Mouse (Mus musculus): ENCODE measurements around the gene Usp48. TPM values are rescaled to one million over a fixed set of nuclear protein-coding genes. Genes with fewer than 3 reads are reported as not detected.

Usp48 gene
- total RNA-seq, 2 experiments from 2014 or later, result 128 to 144 TPM

- Histone ChIP-seq H3K27ac (peak overlapping the region; percentile 98), H3K4me3 (peak overlapping the region; percentile 88)
- TF ChIP-seq CTCF (IDR thresholded peaks at IDR 0.05), result no peak
- intact Hi-C loops (cut with DNase I), result no loop called here
- DNase-seq (ENCODE audit: extremely low spot score in 1 of 2, low spot score in 2 of 2), result no peak
Measured at GRCm38 (mm10) chr4:137665791-137666190, 72.2 kb downstream of the Usp48 start.

GRCm38 (mm10) chr4:137666283-137666957 lies 72.9 kb downstream of the Usp48 start:
- H3K4me3 ChIP-seq, result peak overlapping the region; percentile 88
- intact Hi-C loops (cut with DNase I), result no loop called here

GRCm38 (mm10) chr4:137666958-137667345 lies 73.4 kb downstream of the Usp48 start:
- peak overlapping the region; percentile 69 for H3K27ac ChIP-seq
- H3K4me3 ChIP-seq, result peak overlapping the region; percentile 88
- TF ChIP-seq CTCF (IDR thresholded peaks at IDR 0.05), result no peak
- DNase-seq (ENCODE audit: extremely low spot score in 1 of 2, low spot score in 2 of 2), result no peak
- intact Hi-C loops (cut with DNase I), result no loop called here

More at GRCm38 (mm10) chr4:137666283-137666957, 72.9 kb downstream of the Usp48 start:
- H3K27ac ChIP-seq, result peak overlapping the region; percentile 98
- DNase-seq (ENCODE audit: extremely low spot score in 1 of 2, low spot score in 2 of 2), result no peak
- no peak for TF ChIP-seq CTCF (IDR thresholded peaks at IDR 0.05)

GRCm38 (mm10) chr4:137667747-137668146 lies 74.2 kb downstream of the Usp48 start:
- DNase-seq (ENCODE audit: extremely low spot score in 1 of 2, low spot score in 2 of 2), result no peak
- Histone ChIP-seq H3K4me3 (peak overlapping the region; percentile 88), H3K27ac (peak overlapping the region; percentile 69)
- intact Hi-C loops (cut with DNase I), result no loop called here
- no peak for TF ChIP-seq CTCF (IDR thresholded peaks at IDR 0.05)

GRCm38 (mm10) chr4:137671711-137672500 lies 78.4 kb downstream of the Usp48 start:
- intact Hi-C loops (cut with DNase I), result no loop called here
- DNase-seq (ENCODE audit: extremely low spot score in 1 of 2, low spot score in 2 of 2), result no peak

GRCm38 (mm10) chr4:137675566-137675965 lies 82.0 kb downstream of the Usp48 start:
- Histone ChIP-seq H3K27ac (peak overlapping the region; percentile 63), H3K4me3 (no peak overlapping the region)
- intact Hi-C loops (cut with DNase I), result no loop called here
- no peak for TF ChIP-seq CTCF (IDR thresholded peaks at IDR 0.05)
- no peak for DNase-seq (ENCODE audit: extremely low spot score in 1 of 2, low spot score in 2 of 2)

More at GRCm38 (mm10) chr4:137671711-137672500, 78.4 kb downstream of the Usp48 start:
- no peak for TF ChIP-seq CTCF (IDR thresholded peaks at IDR 0.05)
- Histone ChIP-seq H3K4me3 (no peak overlapping the region), H3K27ac (peak overlapping the region; percentile 44; the same call in 1 of the 2 replicates)

- peak overlapping the region; percentile 72 for H3K27ac ChIP-seq
- peak; percentile 97 for TF ChIP-seq CTCF (IDR thresholded peaks at IDR 0.05)
- intact Hi-C loops (cut with DNase I), result loop anchor here (1.0 kb wide), 1 partner anchor 46 kb away; no protein-coding TSS in a partner anchor
Measured at GRCm38 (mm10) chr4:137676057-137676456, 82.5 kb downstream of the Usp48 start.

GRCm38 (mm10) chr4:137676700-137677484 lies 83.3 kb downstream of the Usp48 start:
- TF ChIP-seq CTCF (IDR thresholded peaks at IDR 0.05), result no peak; the same call in 1 of the 2 replicates
- DNase-seq (ENCODE audit: extremely low spot score in 1 of 2, low spot score in 2 of 2), result no peak
- Histone ChIP-seq H3K4me3 (no peak overlapping the region), H3K27ac (peak overlapping the region; percentile 72)
- intact Hi-C loops (cut with DNase I), result loop anchor here (1.0 kb wide), 1 partner anchor 45 kb away; no protein-coding TSS in a partner anchor

More at GRCm38 (mm10) chr4:137676057-137676456, 82.5 kb downstream of the Usp48 start:
- DNase-seq (ENCODE audit: extremely low spot score in 1 of 2, low spot score in 2 of 2), result peak; percentile 84 to 90
- H3K4me3 ChIP-seq, result no peak overlapping the region

- DNase-seq (ENCODE audit: extremely low spot score in 1 of 2, low spot score in 2 of 2), result no peak
- peak overlapping the region; percentile 51; the same call in 1 of the 2 replicates for H3K27ac ChIP-seq
- no peak overlapping the region for H3K4me3 ChIP-seq
- intact Hi-C loops (cut with DNase I), result no loop called here
- TF ChIP-seq CTCF (IDR thresholded peaks at IDR 0.05), result no peak
Measured at GRCm38 (mm10) chr4:137677906-137678305, 84.4 kb downstream of the Usp48 start.

- intact Hi-C loops (cut with DNase I), result no loop called here
- no peak overlapping the region for H3K4me3 ChIP-seq
- TF ChIP-seq CTCF (IDR thresholded peaks at IDR 0.05), result no peak
- DNase-seq (ENCODE audit: extremely low spot score in 1 of 2, low spot score in 2 of 2), result no peak
- no peak overlapping the region; the same call in 1 of the 2 replicates for H3K27ac ChIP-seq
Measured at GRCm38 (mm10) chr4:137678568-137678967, 85.0 kb downstream of the Usp48 start.

GRCm38 (mm10) chr4:137679979-137680550 lies 86.5 kb downstream of the Usp48 start:
- DNase-seq (ENCODE audit: extremely low spot score in 1 of 2, low spot score in 2 of 2), result no peak
- TF ChIP-seq CTCF (IDR thresholded peaks at IDR 0.05), result no peak
- H3K27ac ChIP-seq, result peak overlapping the region; percentile 81; the same call in 1 of the 2 replicates
- intact Hi-C loops (cut with DNase I), result loop anchor here (5.0 kb wide), 1 partner anchor 157 kb away; no protein-coding TSS in a partner anchor
- no peak overlapping the region for H3K4me3 ChIP-seq

Data from left cerebral cortex, adult 2 months (tissue).